Mouse (Mus musculus) layer of hippocampus, adult 11-12 months (tissue): ENCODE results near the gene Cntrl.

Experiments used
- DNase-seq: peaks from one replicate; pipeline ENCODE4 v3.0.0; 2022; ENCODE audit warnings: low spot score

Cntrl gene

GRCm38 (mm10) chr2:35131491-35131890 is 22.2 kb downstream of the Cntrl start:
- no peak for DNase-seq

- DNase-seq: peak; percentile 96
Measured at GRCm38 (mm10) chr2:35131991-35132661, 22.8 kb downstream of the Cntrl start.

- no peak for DNase-seq
Measured at GRCm38 (mm10) chr2:35132662-35133055, 23.4 kb downstream of the Cntrl start.

GRCm38 (mm10) chr2:35133891-35134290 is 24.6 kb downstream of the Cntrl start:
- no peak for DNase-seq

- DNase-seq: no peak
Measured at GRCm38 (mm10) chr2:35138576-35138975, 29.3 kb downstream of the Cntrl start.

GRCm38 (mm10) chr2:35141673-35142072 is 32.4 kb downstream of the Cntrl start:
- DNase-seq: no peak

GRCm38 (mm10) chr2:35148806-35149205 is 39.5 kb downstream of the Cntrl start:
- DNase-seq: no peak

GRCm38 (mm10) chr2:35151303-35151882 is 42.1 kb downstream of the Cntrl start:
- DNase-seq: no peak

GRCm38 (mm10) chr2:35153179-35153578 is 43.9 kb downstream of the Cntrl start:
- no peak for DNase-seq

GRCm38 (mm10) chr2:35153844-35154554 is 44.7 kb downstream of the Cntrl start:
- no peak for DNase-seq

- DNase-seq: no peak
Measured at GRCm38 (mm10) chr2:35156985-35157384, 47.7 kb downstream of the Cntrl start.

- DNase-seq: no peak
Measured at GRCm38 (mm10) chr2:35157836-35158235, 48.5 kb downstream of the Cntrl start.

- no peak for DNase-seq
Measured at GRCm38 (mm10) chr2:35158358-35158757, 49.1 kb downstream of the Cntrl start.

- no peak for DNase-seq
Measured at GRCm38 (mm10) chr2:35160206-35160605, 50.9 kb downstream of the Cntrl start.

GRCm38 (mm10) chr2:35161846-35162488 is 52.7 kb downstream of the Cntrl start:
- no peak for DNase-seq

- no peak for DNase-seq
Measured at GRCm38 (mm10) chr2:35163396-35163795, 54.1 kb downstream of the Cntrl start.

GRCm38 (mm10) chr2:35165416-35165815 is 56.1 kb downstream of the Cntrl start:
- no peak for DNase-seq

GRCm38 (mm10) chr2:35166816-35167215 is 57.5 kb downstream of the Cntrl start:
- DNase-seq: no peak

- no peak for DNase-seq
Measured at GRCm38 (mm10) chr2:35169452-35169851, 60.2 kb downstream of the Cntrl start.

- no peak for DNase-seq
Measured at GRCm38 (mm10) chr2:35171341-35171861, 62.1 kb downstream of the Cntrl start.

GRCm38 (mm10) chr2:35172246-35172645 is 63.0 kb downstream of the Cntrl start:
- no peak for DNase-seq

- DNase-seq: no peak
Measured at GRCm38 (mm10) chr2:35173666-35174065, 64.4 kb downstream of the Cntrl start.

- DNase-seq: no peak
Measured at GRCm38 (mm10) chr2:35174100-35174499, 64.8 kb downstream of the Cntrl start.
